Mouse (Mus musculus) limb, embryonic 14.5 days (tissue): ENCODE results near the gene Gm20388. TPM values are rescaled to one million over a fixed set of nuclear protein-coding genes. Genes with fewer than 3 reads are reported as not detected.

ENCODE experiments used
- ATAC-seq: fragments of 200-750 bp; cut with Nextera tagmentation; 2 replicates; pipeline ENCODE4 v1.8.0; 2017; ENCODE audit warnings: low read depth, moderate number of reproducible peaks, moderate TSS enrichment; ENCODE audit not compliant: low FRiP score
- DNase-seq: peaks from one replicate; pipeline ENCODE4 v3.0.0-alpha.2; 2015; ENCODE audit warnings: low spot score
- H3K27ac ChIP-seq: fragments of 300-500 bp; sonication (generic); replicated peaks from 2 replicates; pipeline ENCODE4 v1.5.1; 2014; ENCODE audit warnings: low read depth, mild to moderate bottlenecking, low read length, moderate library complexity, mixed read lengths
- H3K27me3 ChIP-seq: fragments of 300-500 bp; sonication (generic); 2 replicates; pipeline ENCODE4 v1.6.1; 2014; ENCODE audit warnings: low read length, mixed read lengths; ENCODE audit not compliant: control insufficient read depth, insufficient read depth
- H3K36me3 ChIP-seq: fragments of 300-500 bp; sonication (generic); 2 replicates; pipeline ENCODE4 v1.6.1; 2014; ENCODE audit warnings: mild to moderate bottlenecking, low read length, moderate library complexity, mixed read lengths; ENCODE audit not compliant: control insufficient read depth, insufficient read depth
- H3K4me1 ChIP-seq: fragments of 300-500 bp; sonication (generic); 2 replicates; pipeline ENCODE4 v1.6.1; 2014; ENCODE audit warnings: antibody characterized with exemption, low read length, mixed read lengths; ENCODE audit not compliant: control insufficient read depth, insufficient read depth
- H3K4me2 ChIP-seq: fragments of 300-500 bp; sonication (generic); replicated peaks from 2 replicates; pipeline ENCODE4 v1.6.1; 2014; ENCODE audit warnings: low read depth, mild to moderate bottlenecking, low read length, moderate library complexity; ENCODE audit not compliant: severe bottlenecking
- H3K4me3 ChIP-seq: fragments of 300-500 bp; sonication (generic); replicated peaks from 2 replicates; pipeline ENCODE4 v1.5.1; 2014; ENCODE audit warnings: low read length
- H3K9ac ChIP-seq: fragments of 300-500 bp; sonication (generic); 2 replicates; pipeline ENCODE4 v1.6.1; 2014; ENCODE audit warnings: mild to moderate bottlenecking, low read depth, low read length, moderate library complexity; ENCODE audit not compliant: severe bottlenecking
- H3K9me3 ChIP-seq: fragments of 300-500 bp; sonication (generic); 2 replicates; pipeline ENCODE4 v1.6.1; 2016; ENCODE audit warnings: low read length; ENCODE audit not compliant: control insufficient read depth
- POLR2A ChIP-seq: fragments of 200-500 bp; IDR thresholded peaks from 2 replicates; pipeline ENCODE4 v1.8.0; 2012; ENCODE audit warnings: inconsistent platforms, mild to moderate bottlenecking, moderate library complexity, borderline replicate concordance; ENCODE audit not compliant: insufficient read depth, insufficient read length; ENCODE audit errors: extremely low read depth
- WGBS: fragments of 180-500 bp; shearing (Covaris S2); extraction: QIAGEN DNeasy Blood & Tissue Kit; methylation state at CpG from one replicate; pipeline ENCODE4 v1.1.7; 2014; 5-methylcytosine and 5-hydroxymethylcytosine counted together
- polyA plus RNA-seq, 2 experiments: library from polyadenylated mRNA; depleted of rRNA in 1 of 2; stranded (reverse) in 1 of 2; unstranded in 1 of 2; fragments of >200 nt; fragmentation: Nextera tagmentation in 1 of 2; extraction: Ambion mirVana in 1 of 2; gene quantifications; 2 replicates each; pipeline versions ENCODE4 v1.2.1 to v1.2.3; 2012 to 2014

Gene Gm20388
- polyA plus RNA-seq, 2 experiments: 1.9 to 49.9 TPM

DNA sequence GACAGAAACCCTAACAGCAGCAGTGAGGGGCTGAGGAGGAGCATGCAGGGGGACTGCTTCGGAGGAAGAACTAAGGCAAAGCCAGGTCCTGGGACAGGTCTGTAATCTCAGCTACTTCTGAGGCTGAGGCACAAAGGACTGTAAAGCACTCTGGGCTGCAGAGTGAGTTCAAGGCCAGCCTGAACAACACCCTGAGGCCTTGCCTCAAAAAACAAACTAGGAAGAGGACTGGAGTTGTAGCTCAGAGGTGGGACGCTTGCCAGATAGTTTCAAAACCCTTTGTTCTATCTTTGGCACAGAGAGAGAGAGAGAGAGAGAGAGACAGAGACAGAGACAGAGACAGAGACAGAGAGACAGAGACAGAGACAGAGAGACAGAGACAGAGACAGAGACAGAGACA is 1942.9 kb downstream of the Gm20388 start:
- no peaks in the 10 kb centered on the region for H3K27me3 ChIP-seq
- peaks cover 5% of the 10 kb centered on the region; the same call in 1 of the 2 replicates for H3K4me1 ChIP-seq
- DNase-seq (no peak), ATAC-seq (no peak)
- H3K4me2 ChIP-seq: no peak overlapping the region
- no peak for TF ChIP-seq POLR2A
- 83% methylated on average over 2 of the region's 2 CpGs for WGBS
- no peak overlapping the region for H3K9ac ChIP-seq
- no peak overlapping the region for H3K27ac ChIP-seq
- no peaks in the 10 kb centered on the region for H3K9me3 ChIP-seq
- no peak overlapping the region for H3K4me3 ChIP-seq
- H3K36me3 ChIP-seq: no peaks in the 10 kb centered on the region

DNA sequence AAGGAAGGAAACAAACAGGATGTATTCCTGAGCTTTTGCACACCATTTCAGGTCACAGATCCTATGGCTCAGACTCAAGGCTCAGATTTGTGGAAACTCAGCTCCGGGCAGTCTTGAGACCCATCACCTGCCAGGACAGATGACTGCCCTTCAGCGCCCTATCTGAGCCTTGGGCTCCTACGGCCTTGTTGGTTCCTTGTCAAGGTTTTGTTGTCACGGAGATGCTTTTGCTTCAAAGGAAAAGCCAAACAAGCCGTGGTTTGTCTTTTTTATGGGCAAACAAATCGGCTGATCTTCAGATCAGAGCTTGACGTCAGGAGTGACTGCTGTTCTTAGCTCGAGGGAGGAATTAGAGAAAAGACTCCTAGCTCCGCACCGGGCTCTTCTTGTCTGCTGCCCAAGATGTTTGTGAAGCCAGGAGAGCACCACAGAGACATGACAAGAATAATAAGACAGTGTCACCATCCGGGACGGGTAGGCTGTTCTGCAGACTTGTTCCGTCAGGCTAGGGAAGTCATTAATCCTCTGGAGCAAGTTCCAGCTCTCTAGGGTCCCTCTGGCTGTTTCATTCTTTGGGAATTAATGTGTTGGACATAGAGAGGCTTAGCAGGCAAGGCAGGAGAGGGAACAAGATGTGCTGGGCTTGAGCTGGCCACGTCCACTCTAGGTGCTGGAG is 1945.6 kb downstream of the Gm20388 start:
- DNase-seq (no peak), ATAC-seq (no peak)
- no peak overlapping the region for H3K27ac ChIP-seq

DNA sequence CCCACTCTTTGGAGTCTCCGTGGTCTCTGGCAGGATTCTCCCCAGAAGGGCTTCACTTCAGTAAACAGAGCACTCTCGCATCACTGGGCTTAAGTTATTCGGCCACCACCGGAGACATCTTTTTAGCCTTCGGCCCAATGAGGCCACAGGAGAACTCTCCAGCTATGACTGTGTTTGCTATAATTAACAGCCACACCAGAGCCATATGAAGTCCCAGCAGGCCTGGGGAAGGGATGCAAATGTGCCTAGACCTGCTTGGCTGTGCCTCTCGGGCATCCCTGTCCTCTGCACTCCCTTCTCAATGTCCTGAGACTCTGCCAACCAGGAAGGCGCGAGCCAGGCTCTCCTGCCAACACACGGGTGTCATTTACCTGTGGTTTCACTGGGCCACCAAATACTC is 1946.7 kb downstream of the Gm20388 start:
- WGBS: 69% methylated on average over 9 of the region's 9 CpGs

More for the DNA sequence above, 1945.6 kb downstream of the Gm20388 start:
- no peak overlapping the region for H3K4me3 ChIP-seq
- no peaks in the 10 kb centered on the region for H3K36me3 ChIP-seq
- no peaks in the 10 kb centered on the region for H3K9me3 ChIP-seq
- H3K9ac ChIP-seq: no peak overlapping the region
- WGBS: 77% methylated on average over 14 of the region's 14 CpGs
- H3K4me1 ChIP-seq: no peaks in the 10 kb centered on the region
- no peak for TF ChIP-seq POLR2A
- no peaks in the 10 kb centered on the region for H3K27me3 ChIP-seq
- H3K4me2 ChIP-seq: no peak overlapping the region

DNA sequence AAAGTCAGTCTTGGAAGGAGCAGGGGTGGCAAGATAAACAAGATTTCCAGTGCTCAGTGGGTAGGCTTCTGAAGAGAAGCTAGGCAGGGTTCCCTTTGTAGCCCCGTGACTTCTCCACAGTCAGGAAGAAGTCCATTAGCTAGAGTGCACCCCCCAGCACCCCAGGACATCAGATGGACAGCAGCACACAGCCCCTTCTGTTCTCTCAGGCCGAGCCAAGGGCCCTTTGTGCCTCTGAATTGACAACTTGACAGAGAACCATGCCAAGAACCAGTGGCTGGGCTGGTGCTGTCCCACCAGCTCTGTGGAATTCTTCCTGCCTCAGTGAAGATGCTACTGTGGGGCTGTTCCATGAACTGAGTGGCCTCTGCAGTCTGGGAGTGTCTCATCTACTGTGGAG is 1947.1 kb downstream of the Gm20388 start:
- no peak for DNase-seq
- 52% methylated on average over 2 of the region's 2 CpGs for WGBS

More for the DNA sequence above, 1946.7 kb downstream of the Gm20388 start:
- H3K9me3 ChIP-seq: no peaks in the 10 kb centered on the region
- ATAC-seq: no peak
- no peak overlapping the region for H3K9ac ChIP-seq
- no peak for DNase-seq
- no peaks in the 10 kb centered on the region for H3K4me1 ChIP-seq
- no peak overlapping the region for H3K4me3 ChIP-seq
- H3K4me2 ChIP-seq: no peak overlapping the region
- TF ChIP-seq POLR2A: no peak
- no peaks in the 10 kb centered on the region for H3K36me3 ChIP-seq
- H3K27me3 ChIP-seq: no peaks in the 10 kb centered on the region
- no peak overlapping the region for H3K27ac ChIP-seq

DNA sequence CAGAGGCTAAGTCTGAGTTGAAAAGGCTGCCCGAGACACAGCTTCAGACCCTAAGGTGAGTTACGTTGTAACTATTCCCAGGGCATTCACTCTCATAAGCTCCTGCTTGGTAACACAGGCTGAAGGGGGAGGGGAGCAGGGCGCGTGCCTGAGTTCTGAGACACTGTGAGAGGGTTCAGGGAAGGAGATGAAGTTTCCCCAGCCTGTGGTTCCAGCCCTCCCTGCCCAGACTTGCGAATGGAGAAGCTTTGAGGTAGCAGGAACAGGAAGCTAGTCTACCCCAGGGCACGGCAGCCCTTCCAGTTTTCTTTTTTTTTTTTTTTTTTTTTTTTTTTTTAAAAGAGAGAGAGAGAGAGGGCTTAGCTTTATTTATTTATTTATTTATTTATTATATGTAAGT is 1950.6 kb downstream of the Gm20388 start:
- no peak overlapping the region for H3K27ac ChIP-seq
- H3K4me2 ChIP-seq: no peak overlapping the region
- no peak overlapping the region for H3K4me3 ChIP-seq
- no peaks in the 10 kb centered on the region for H3K9me3 ChIP-seq
- H3K9ac ChIP-seq: no peak overlapping the region
- no peaks in the 10 kb centered on the region for H3K4me1 ChIP-seq
- ATAC-seq (no peak), DNase-seq (no peak)
- 38% methylated on average over 6 of the region's 6 CpGs for WGBS
- H3K27me3 ChIP-seq: no peaks in the 10 kb centered on the region
- TF ChIP-seq POLR2A: no peak
- no peaks in the 10 kb centered on the region for H3K36me3 ChIP-seq

More for the DNA sequence above, 1947.1 kb downstream of the Gm20388 start:
- no peak overlapping the region for H3K9ac ChIP-seq
- no peaks in the 10 kb centered on the region for H3K4me1 ChIP-seq
- no peak overlapping the region for H3K4me2 ChIP-seq
- H3K4me3 ChIP-seq: no peak overlapping the region
- TF ChIP-seq POLR2A: no peak
- no peak overlapping the region for H3K27ac ChIP-seq
- no peaks in the 10 kb centered on the region for H3K9me3 ChIP-seq
- no peak for ATAC-seq
- H3K36me3 ChIP-seq: no peaks in the 10 kb centered on the region
- H3K27me3 ChIP-seq: no peaks in the 10 kb centered on the region
